Mouse (Mus musculus) neural tube, embryonic 12.5 days (tissue): Measurements from ENCODE around the gene Gtsf1l. TPM values are rescaled to one million over a fixed set of nuclear protein-coding genes. Genes with fewer than 3 reads are reported as not detected.

Source experiments
- ATAC-seq: fragments of 200-750 bp; cut with Nextera tagmentation; 2 replicates; pipeline ENCODE4 v1.8.0; 2017; ENCODE audit warnings: low read depth, mild to moderate bottlenecking, moderate TSS enrichment, moderate library complexity; ENCODE audit not compliant: low FRiP score
- H3K27ac ChIP-seq: fragments of 300-500 bp; sonication (generic); 2 replicates; pipeline ENCODE4 v1.5.1; 2016
- H3K27me3 ChIP-seq: fragments of 300-500 bp; sonication (generic); replicated peaks from 2 replicates; pipeline ENCODE4 v1.6.1; 2016; ENCODE audit warnings: mild to moderate bottlenecking
- H3K36me3 ChIP-seq: fragments of 300-500 bp; sonication (generic); 2 replicates; pipeline ENCODE4 v1.6.1; 2016; ENCODE audit warnings: mild to moderate bottlenecking
- H3K4me1 ChIP-seq: fragments of 300-500 bp; sonication (generic); 2 replicates; pipeline ENCODE4 v1.6.1; 2016
- H3K4me2 ChIP-seq: fragments of 300-500 bp; sonication (generic); replicated peaks from 2 replicates; pipeline ENCODE4 v1.6.1; 2016; ENCODE audit warnings: mild to moderate bottlenecking
- H3K4me3 ChIP-seq: fragments of 300-500 bp; sonication (generic); 2 replicates; pipeline ENCODE4 v1.5.1; 2016
- H3K9ac ChIP-seq: fragments of 300-500 bp; sonication (generic); 2 replicates; pipeline ENCODE4 v1.6.1; 2016; ENCODE audit warnings: mild to moderate bottlenecking
- H3K9me3 ChIP-seq: fragments of 300-500 bp; sonication (generic); 2 replicates; pipeline ENCODE4 v1.6.1; 2016; ENCODE audit warnings: mild to moderate bottlenecking
- WGBS: fragments of 180-500 bp; shearing (Covaris S2); methylation state at CpG from one replicate; pipeline ENCODE4 v1.1.7; 2016; 5-methylcytosine and 5-hydroxymethylcytosine counted together
- polyA plus RNA-seq: library from polyadenylated mRNA; unstranded; fragments of >200 nt; fragmentation: Nextera tagmentation; extraction: Ambion mirVana; gene quantifications from 2 replicates; pipeline ENCODE4 v1.2.1, GENCODE M21; 2016

The Gtsf1l gene
- polyA plus RNA-seq, 1 experiment from 2014 or later: not detected

DNA sequence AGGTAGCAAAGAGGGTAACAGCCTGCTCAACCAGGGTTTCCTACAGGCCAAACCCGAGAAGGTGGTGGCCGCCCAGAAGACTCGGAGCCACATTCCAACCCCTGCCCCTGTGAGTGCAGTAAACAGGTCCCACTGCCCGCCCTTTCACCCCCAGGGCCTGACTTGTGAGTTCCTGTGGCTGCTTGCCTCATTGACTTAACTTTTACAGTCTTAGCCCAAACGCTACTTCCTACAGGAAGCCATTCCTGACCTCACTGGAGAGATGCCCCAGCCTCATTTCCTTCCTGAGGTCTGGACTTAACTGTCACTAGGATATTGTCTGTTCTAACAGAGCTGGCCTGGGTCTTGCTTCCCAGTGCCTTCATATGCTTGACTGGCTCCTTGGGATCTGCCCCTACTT lies 5.1 kb downstream of the Gtsf1l start:
- ATAC-seq: no peak
- H3K9me3 ChIP-seq: no peaks in the 10 kb centered on the region
- WGBS: 82% methylated on average over 5 of the region's 5 CpGs
- no peaks in the 10 kb centered on the region for H3K27me3 ChIP-seq
- H3K4me3 ChIP-seq: no peak overlapping the region
- no peak overlapping the region for H3K4me2 ChIP-seq
- H3K9ac ChIP-seq: no peak overlapping the region
- H3K36me3 ChIP-seq: peaks cover 10% of the 10 kb centered on the region
- no peak overlapping the region for H3K27ac ChIP-seq
- H3K4me1 ChIP-seq: no peaks in the 10 kb centered on the region

DNA sequence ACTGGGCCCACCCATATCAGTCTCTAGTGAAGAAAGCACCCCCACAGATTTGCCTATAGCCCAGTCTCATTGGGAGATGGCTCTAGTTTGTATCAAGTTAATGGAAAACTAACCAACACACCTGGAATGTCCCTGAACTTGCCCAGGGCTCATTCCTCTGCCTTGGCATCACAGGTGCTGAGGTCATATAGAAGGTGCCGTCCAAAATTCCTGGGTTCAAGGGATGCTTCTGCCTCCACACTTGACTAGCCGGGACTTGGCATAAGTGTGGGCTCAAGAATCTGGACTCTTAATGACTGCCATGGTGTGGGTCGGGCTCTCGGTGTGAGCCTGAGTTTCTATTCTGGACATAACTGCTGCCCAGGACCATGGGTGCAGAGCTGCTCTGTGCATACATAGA lies 8.6 kb downstream of the Gtsf1l start:
- Histone ChIP-seq H3K9me3 (no peaks in the 10 kb centered on the region), H3K4me3 (no peak overlapping the region), H3K9ac (no peak overlapping the region), H3K27me3 (no peaks in the 10 kb centered on the region), H3K4me2 (no peak overlapping the region), H3K27ac (no peak overlapping the region), H3K36me3 (peaks cover 10% of the 10 kb centered on the region), H3K4me1 (no peaks in the 10 kb centered on the region)
- WGBS: 93% methylated on average over 4 of the region's 4 CpGs
- ATAC-seq: no peak

DNA sequence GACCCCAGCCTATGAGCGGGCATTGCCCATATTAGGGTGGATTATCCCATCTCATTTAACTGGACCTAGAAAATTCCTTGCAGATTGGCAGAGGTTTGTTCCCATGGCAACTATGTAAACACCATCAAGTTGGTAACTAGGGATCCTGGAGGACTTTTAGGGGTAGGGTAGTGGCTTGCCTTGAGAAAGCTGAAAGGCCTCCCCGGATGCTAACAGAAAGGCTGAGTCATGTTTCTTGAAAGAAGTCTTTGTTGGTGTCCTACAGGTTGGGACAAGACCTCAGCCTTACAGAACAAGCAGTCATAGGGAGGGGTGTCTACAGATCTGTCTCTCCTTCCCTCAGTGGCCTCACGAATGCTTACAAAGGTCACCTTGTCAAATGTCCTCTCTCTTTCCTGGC lies 12.4 kb downstream of the Gtsf1l start:
- 81% methylated on average over 3 of the region's 3 CpGs for WGBS
- Histone ChIP-seq H3K27ac (no peak overlapping the region), H3K4me2 (no peak overlapping the region), H3K27me3 (no peaks in the 10 kb centered on the region), H3K4me3 (no peak overlapping the region), H3K9ac (no peak overlapping the region), H3K36me3 (peaks cover 10% of the 10 kb centered on the region), H3K9me3 (no peaks in the 10 kb centered on the region), H3K4me1 (no peaks in the 10 kb centered on the region)
- no peak for ATAC-seq

DNA sequence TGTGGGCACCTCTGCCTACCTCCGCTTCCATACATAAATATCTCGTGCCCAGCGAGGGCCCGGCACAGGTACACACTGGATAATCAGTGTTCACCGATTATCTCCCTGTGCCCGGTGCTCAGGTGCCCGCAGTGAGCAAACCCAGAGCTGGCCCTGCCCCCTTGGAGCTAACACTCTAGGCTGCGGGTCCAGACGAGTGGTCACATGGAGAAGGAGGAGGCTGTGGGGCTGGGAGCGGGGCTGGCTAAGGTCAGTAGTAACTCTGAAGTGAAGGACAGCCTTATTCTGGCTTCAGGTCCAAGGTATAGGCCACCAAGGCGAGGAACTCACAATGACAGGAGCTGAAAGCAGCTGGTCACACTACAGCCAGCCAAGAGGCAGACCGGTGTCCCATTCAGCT lies 12.8 kb downstream of the Gtsf1l start:
- Histone ChIP-seq H3K9ac (no peak overlapping the region), H3K4me3 (no peak overlapping the region), H3K4me2 (no peak overlapping the region), H3K4me1 (no peaks in the 10 kb centered on the region), H3K9me3 (no peaks in the 10 kb centered on the region), H3K27ac (no peak overlapping the region), H3K36me3 (peaks cover 10% of the 10 kb centered on the region), H3K27me3 (no peaks in the 10 kb centered on the region)
- no peak for ATAC-seq
- 93% methylated on average over 12 of the region's 12 CpGs for WGBS

DNA sequence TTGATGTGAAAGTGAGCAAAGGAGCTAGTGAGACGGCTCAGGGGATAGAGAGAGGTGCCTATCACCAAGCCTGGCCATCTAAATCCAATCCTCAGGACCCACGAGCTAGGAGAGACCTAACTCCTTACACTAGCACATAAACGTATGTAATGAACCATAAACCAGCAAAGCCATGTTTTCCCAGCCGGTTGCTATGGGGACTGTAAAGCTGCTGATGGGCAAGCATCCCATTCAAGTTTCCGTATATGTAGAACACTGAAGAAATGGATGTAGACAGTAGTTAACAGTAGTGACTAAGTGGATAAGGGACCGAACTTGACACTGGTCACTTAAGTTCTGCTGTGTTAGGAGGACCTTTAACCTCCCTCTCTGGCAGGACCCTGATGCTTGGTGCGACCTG lies 13.6 kb downstream of the Gtsf1l start:
- Histone ChIP-seq H3K36me3 (peaks cover 10% of the 10 kb centered on the region), H3K27ac (no peak overlapping the region), H3K9ac (no peak overlapping the region), H3K4me3 (no peak overlapping the region), H3K4me1 (no peaks in the 10 kb centered on the region), H3K27me3 (no peaks in the 10 kb centered on the region), H3K4me2 (no peak overlapping the region), H3K9me3 (no peaks in the 10 kb centered on the region)
- 82% methylated on average over 7 of the region's 7 CpGs for WGBS
- no peak for ATAC-seq

DNA sequence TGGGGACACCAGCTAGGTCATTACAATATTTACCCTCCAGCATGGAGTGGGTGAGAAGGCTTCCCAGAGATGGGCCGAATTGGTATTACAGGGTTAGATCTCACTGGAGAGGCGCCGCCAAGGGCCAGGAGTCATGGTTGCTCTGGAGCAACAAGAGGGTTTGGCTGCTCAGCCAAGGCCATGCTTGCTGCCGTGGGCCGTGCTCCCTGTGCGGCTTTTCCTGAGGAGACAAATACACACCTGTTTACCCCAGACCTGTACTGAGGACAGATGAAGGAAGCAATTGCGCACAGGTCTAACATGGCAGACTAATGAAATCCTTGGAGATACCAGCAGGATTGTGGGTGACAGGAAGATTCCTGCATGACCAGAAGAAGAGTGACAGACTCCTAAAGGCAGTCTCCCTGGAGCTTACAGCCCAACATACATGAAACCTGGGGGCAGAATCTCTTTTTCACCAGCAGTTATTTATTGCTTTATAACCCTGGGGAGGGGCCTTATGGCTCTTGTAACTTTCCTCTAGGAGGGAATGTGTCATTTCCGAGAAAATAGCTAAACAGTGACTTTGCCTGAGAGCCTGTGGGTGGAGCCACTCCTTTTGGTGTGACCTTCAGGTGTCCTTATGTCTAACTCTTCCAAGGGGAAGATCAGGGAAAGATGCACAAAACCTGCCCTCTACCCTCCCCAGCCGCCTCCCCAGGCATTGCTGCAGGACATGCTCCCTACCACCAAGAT lies 14.5 kb downstream of the Gtsf1l start:
- no peak for ATAC-seq
- Histone ChIP-seq H3K9ac (no peak overlapping the region), H3K36me3 (peaks cover 12% of the 10 kb centered on the region), H3K9me3 (no peaks in the 10 kb centered on the region), H3K27ac (no peak overlapping the region), H3K27me3 (no peaks in the 10 kb centered on the region), H3K4me1 (no peaks in the 10 kb centered on the region), H3K4me3 (no peak overlapping the region), H3K4me2 (no peak overlapping the region)
- 80% methylated on average over 9 of the region's 9 CpGs for WGBS

DNA sequence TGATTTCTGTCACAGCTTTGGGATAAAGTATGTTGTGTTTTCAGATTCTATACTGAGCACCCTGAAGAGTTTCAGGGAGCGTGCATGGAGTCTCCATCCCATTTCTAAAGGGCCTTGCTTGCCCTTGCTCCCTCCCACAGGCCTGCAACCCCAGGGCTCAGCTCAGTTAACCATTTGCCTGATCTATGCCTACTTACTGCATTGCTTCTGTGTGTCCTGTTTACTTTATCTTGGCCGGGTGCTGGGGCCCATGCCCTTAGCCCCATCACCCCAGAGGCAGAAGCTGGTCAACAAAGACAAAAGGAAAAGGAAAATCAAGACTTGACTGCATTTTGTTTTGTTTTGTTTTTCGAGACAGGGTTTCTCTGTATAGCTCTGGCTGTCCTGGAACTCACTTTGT lies 16.1 kb downstream of the Gtsf1l start:
- Histone ChIP-seq H3K27ac (no peak overlapping the region), H3K4me3 (no peak overlapping the region), H3K4me1 (no peaks in the 10 kb centered on the region), H3K27me3 (no peaks in the 10 kb centered on the region), H3K36me3 (peaks cover 17% of the 10 kb centered on the region), H3K9me3 (no peaks in the 10 kb centered on the region), H3K4me2 (no peak overlapping the region), H3K9ac (no peak overlapping the region)
- 79% methylated on average over 3 of the region's 3 CpGs for WGBS
- no peak for ATAC-seq

DNA sequence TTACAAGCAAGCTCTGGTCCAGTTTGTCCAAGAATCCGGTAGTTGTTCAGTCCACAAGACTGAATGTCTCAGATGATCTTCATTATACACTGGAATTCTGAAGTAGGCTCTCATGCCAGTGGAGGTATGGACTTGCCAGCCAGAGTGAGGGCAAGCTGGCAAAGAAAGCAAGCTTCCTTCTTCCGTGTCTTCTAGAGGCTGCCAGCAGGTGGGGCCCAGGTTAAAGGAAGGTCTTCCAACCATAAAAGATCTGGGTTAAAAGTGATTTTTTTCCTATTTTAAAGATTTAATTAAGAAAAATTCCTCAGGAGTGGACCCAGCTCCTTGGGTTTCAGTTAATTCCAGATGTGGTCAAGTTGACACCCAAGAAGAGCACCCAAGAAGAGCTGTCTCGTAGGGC lies 17.4 kb downstream of the Gtsf1l start:
- no peak overlapping the region for H3K27ac ChIP-seq
- H3K36me3 ChIP-seq: peaks cover 17% of the 10 kb centered on the region
- H3K27me3 ChIP-seq: no peaks in the 10 kb centered on the region
- WGBS: 87% methylated on average over 3 of the region's 3 CpGs
- no peak overlapping the region for H3K9ac ChIP-seq
- H3K4me1 ChIP-seq: no peaks in the 10 kb centered on the region
- no peak for ATAC-seq
- H3K9me3 ChIP-seq: no peaks in the 10 kb centered on the region
- no peak overlapping the region for H3K4me3 ChIP-seq
- no peak overlapping the region for H3K4me2 ChIP-seq

DNA sequence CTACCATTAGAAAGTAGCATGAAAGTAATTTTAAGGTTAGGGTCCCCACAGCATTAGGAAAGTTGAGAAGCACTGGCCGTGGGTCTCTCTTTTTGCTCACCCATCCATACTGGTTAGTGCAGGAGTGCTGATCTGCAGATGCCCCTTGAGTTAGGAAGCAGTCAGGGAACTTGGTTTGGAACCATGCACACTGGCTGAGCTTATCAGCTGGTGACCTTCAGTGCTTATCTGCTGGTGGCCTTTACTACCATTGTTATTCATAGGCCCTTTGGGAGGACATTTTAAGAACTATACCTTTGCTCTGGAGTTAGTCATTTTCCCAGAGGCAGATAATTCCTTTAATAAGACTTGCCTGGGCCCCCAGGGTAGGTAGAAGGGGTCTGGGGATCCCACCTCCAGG lies 20.4 kb downstream of the Gtsf1l start:
- Histone ChIP-seq H3K27me3 (no peaks in the 10 kb centered on the region), H3K27ac (no peak overlapping the region), H3K9ac (no peak overlapping the region), H3K4me3 (no peak overlapping the region), H3K9me3 (no peaks in the 10 kb centered on the region), H3K36me3 (peaks cover 14% of the 10 kb centered on the region), H3K4me2 (no peak overlapping the region), H3K4me1 (no peaks in the 10 kb centered on the region)
- ATAC-seq: no peak
- WGBS: 95% methylated on average over 1 of the region's 1 CpGs

DNA sequence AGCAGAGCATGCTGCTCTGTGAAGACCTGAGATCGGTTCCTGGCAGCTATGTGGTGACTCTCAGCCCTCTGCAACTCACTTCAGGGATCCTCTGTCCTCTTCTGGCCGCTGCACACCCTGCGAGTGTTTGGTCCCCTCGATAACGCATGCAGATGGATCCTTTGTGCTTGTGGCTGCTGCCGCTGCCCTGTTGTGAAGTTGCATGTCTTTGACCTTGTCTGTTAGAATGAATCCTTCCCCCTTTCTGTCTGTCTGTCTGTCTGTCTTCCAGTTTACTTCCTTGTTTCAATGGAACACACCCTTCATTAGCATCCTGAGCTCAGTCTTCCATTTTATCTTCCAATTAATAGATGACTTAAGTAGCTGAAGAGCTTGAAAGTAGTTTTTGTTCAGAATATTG lies 21.3 kb downstream of the Gtsf1l start:
- Histone ChIP-seq H3K9ac (no peak overlapping the region), H3K9me3 (no peaks in the 10 kb centered on the region), H3K4me2 (no peak overlapping the region), H3K36me3 (peaks cover 14% of the 10 kb centered on the region), H3K27ac (no peak overlapping the region), H3K27me3 (no peaks in the 10 kb centered on the region), H3K4me3 (no peak overlapping the region), H3K4me1 (no peaks in the 10 kb centered on the region)
- ATAC-seq: no peak
- 93% methylated on average over 6 of the region's 6 CpGs for WGBS

DNA sequence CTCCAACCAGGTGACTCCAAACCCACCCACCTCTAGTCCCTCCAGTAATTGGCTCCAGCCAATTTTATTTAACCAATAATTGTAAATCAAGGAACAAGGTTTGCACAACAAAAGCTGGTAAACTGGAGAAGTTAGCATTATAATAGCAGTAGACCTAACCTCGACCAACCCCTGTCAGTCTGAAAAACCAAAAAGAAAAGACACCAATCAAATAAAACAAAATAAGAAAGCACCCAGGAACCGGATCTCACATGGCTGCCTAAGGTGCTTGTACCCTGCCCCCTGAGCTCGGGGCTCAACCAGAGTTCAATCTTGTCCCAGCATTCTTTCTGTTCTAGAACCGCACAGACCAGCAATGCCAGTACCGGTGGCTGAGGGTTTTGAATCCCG lies 25.5 kb downstream of the Gtsf1l start:
- ATAC-seq: no peak
- H3K27me3 ChIP-seq: no peaks in the 10 kb centered on the region
- no peak overlapping the region for H3K4me3 ChIP-seq
- no peak overlapping the region for H3K9ac ChIP-seq
- 50% methylated on average over 6 of the region's 6 CpGs for WGBS
- no peak overlapping the region for H3K27ac ChIP-seq
- no peak overlapping the region for H3K4me2 ChIP-seq
- peaks cover 8% of the 10 kb centered on the region; the same call in 1 of the 2 replicates for H3K36me3 ChIP-seq
- H3K9me3 ChIP-seq: no peaks in the 10 kb centered on the region
- H3K4me1 ChIP-seq: no peaks in the 10 kb centered on the region

DNA sequence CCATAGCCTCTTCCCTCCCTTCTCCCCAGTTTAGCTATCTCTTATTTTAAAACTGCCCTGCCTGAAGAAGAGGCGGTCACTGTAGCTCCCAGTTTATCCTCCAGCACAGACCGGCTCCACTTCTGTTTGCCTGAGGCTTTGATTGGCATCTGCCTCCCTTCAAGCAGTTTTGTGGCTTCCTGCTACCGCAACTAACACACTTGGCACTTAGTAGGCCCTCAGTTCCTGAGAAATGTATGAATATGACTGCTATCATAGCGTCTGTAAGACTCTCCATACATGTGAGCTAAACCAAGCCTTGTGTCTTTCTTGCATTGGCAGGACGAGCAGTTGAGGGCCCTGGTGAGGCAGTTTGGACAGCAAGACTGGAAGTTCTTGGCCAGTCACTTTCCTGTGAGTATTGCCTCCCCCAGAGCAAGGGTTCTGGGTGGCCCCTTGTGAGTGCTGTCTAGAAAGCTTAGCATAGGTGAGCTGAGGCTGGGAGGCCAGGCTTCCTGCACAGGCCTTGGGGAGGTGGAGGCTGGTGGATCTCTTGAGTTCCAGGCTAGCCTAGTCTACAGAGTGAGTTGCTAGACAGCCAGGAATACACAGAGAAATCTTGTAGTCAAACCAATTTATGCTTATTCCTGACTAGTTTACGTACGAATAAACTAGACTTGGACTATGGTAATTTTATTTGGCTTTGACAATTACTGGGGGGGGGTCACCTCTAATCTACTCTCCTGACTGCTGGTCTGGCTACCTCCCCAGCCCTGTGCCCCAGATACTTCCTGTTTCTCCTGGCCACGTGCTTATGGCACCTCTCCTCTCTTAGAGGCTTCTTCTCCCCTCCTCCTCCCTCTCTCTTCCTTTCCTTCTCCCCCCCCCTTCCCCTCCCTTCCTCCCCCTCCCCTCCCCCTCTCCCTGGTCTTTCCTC lies 26.2 kb downstream of the Gtsf1l start:
- WGBS: 81% methylated on average over 8 of the region's 8 CpGs

More for the DNA sequence above, 26.2 kb downstream of the Gtsf1l start:
- Histone ChIP-seq H3K27me3 (no peaks in the 10 kb centered on the region), H3K36me3 (peaks cover 8% of the 10 kb centered on the region; the same call in 1 of the 2 replicates), H3K27ac (no peak overlapping the region), H3K9ac (no peak overlapping the region), H3K9me3 (no peaks in the 10 kb centered on the region), H3K4me2 (no peak overlapping the region), H3K4me1 (no peaks in the 10 kb centered on the region), H3K4me3 (no peak overlapping the region)
- ATAC-seq: no peak
